ENCODE assay signal across 17 mouse cellular contexts in genomic region chr12:35314035-35314434, GRCm38 (mm10).
"Had no signal": no experiment of that assay in that cellular context is flagged by ENCODE, and none has a peak within 500 bp of the region (broad histone marks: within the 10 kb centered on the region; RNA-seq: fewer than 3 reads in every experiment).

No protein-coding gene starts in this region.

- H3K4me1 ChIP-seq: intestine, embryonic 15.5 days; liver, embryonic 15.5 days had no signal

- ATAC-seq: intestine, embryonic 15.5 days; lung, postnatal 0 days had no signal

- H3K9ac ChIP-seq: intestine, embryonic 15.5 days; limb, embryonic 12.5 days; limb, embryonic 15.5 days; liver, embryonic 15.5 days; lung, embryonic 14.5 days had no signal

- DNase-seq: kidney, adult 11 months; kidney, adult 8-10 months; kidney, postnatal 14 days; kidney, postnatal 4 days; left cerebral cortex, postnatal 4 days; lung, embryonic 14.5 days; thymus, adult 2 months; thymus, postnatal 14 days; thymus, postnatal 4 days had no signal

- H3K4me2 ChIP-seq: intestine, embryonic 15.5 days; limb, embryonic 12.5 days; limb, embryonic 15.5 days; liver, embryonic 15.5 days; lung, embryonic 14.5 days had no signal

- H3K27ac ChIP-seq: intestine, embryonic 15.5 days; limb, embryonic 12.5 days; limb, embryonic 15.5 days; liver, embryonic 15.5 days; macrophage; stomach, postnatal 0 days had no signal

- H3K27me3 ChIP-seq: intestine, embryonic 15.5 days; limb, embryonic 12.5 days; limb, embryonic 15.5 days; liver, embryonic 15.5 days had no signal

- H3K4me3 ChIP-seq: intestine, embryonic 15.5 days; limb, embryonic 12.5 days; limb, embryonic 15.5 days; liver, embryonic 15.5 days; myocyte had no signal

- H3K9me3 ChIP-seq: intestine, embryonic 15.5 days; limb, embryonic 12.5 days; limb, embryonic 15.5 days; liver, embryonic 15.5 days had no signal

- H3K36me3 ChIP-seq: intestine, embryonic 15.5 days; limb, embryonic 12.5 days; limb, embryonic 15.5 days; liver, embryonic 15.5 days had no signal
